Mouse (Mus musculus): ENCODE data around the gene Coro1b. TPM values are rescaled to one million over a fixed set of nuclear protein-coding genes. Genes with fewer than 3 reads are reported as not detected.

The Coro1b gene
- polyA plus RNA-seq (2012; rRNA removed) (229 and 261 TPM in 2 replicates), polyA plus RNA-seq (2014; fragmentation: Nextera tagmentation; extraction: Ambion mirVana) (148 and 153 TPM in 2 replicates)

DNA sequence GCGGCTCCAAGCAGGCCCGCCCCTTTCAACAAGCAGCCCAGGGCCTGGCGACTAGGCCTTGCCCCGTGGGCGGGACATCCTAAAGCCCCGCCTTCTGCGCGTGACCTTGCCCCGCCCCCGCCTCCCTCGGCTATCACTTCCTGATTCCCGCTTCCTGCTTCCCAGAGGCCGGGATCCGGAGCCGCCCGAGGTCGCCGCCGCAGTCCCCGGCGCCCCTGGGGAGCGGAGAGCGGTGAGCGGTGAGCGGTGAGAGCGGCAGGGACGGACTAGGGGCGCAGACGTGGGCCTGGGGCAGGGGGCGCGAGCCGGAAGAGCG is at the start of gene Coro1b:
TSS of gene Coro1b (plus strand) at position 129 of the 316 bp plus-strand sequence.
- Histone ChIP-seq H3K9ac (ENCODE audit: low read depth, low read length, severe bottlenecking) (peak within 1 kb of the TSS; percentile 82), H3K4me1 (ENCODE audit: control insufficient read depth, insufficient read depth, low read length) (peaks cover 12% of the 10 kb centered on the region), H3K4me3 (replicated peaks; ENCODE audit: low read length) (peak within 1 kb of the TSS; percentile 89), H3K27me3 (ENCODE audit: control insufficient read depth, insufficient read depth, low read length) (no peaks in the 10 kb centered on the region), H3K9me3 (ENCODE audit: control insufficient read depth, low read length) (no peaks in the 10 kb centered on the region), H3K27ac (replicated peaks; ENCODE audit: low read depth, low read length) (0 out of 2 replicates have a peak within 1 kb of the TSS, but pooled peaks have one; percentile 48), H3K4me2 (replicated peaks; ENCODE audit: low read depth, low read length, severe bottlenecking) (peak within 1 kb of the TSS; percentile 89), H3K36me3 (ENCODE audit: control insufficient read depth, insufficient read depth, low read length) (peaks cover 25% of the 10 kb centered on the region)
- TF ChIP-seq POLR2A (IDR thresholded peaks at IDR 0.05; ENCODE audit: borderline replicate concordance, extremely low read depth, insufficient read depth, insufficient read length) = 0 out of 2 replicates have a peak, but pooled peaks have one; percentile 46
- DNase-seq (ENCODE audit: low spot score) = peak; percentile 95
- ATAC-seq (ENCODE audit: low FRiP score, low read depth) = peak; percentile 96
- WGBS = 1% methylated on average over 17 of the region's 33 CpGs

DNA sequence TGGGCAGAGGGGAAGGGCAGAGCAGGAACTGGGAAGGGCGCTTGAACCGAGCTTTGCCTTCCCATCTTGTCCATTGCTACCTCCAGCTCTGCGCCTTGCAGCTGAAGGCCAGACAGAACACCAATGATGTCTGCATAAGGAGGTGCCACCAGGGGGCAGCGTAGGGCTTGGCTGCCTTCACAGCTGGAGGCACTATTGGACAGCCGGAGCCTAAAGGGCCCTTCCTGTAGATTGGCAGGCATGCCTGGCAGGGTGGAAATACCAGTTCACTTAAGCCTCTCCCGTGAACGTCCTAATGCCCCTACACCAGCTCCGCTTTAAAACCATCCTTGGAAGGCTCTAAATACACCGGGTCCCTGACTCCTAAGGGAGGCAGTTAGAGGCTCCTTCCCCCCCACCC is 49.4 kb upstream of the Coro1b start:
- Histone ChIP-seq H3K36me3 (ENCODE audit: control insufficient read depth, insufficient read depth, low read length) (no peaks in the 10 kb centered on the region), H3K4me3 (replicated peaks; ENCODE audit: low read length) (no peak overlapping the region), H3K27me3 (ENCODE audit: control insufficient read depth, insufficient read depth, low read length) (peaks cover 32% of the 10 kb centered on the region; the same call in 1 of the 2 replicates), H3K9ac (ENCODE audit: low read depth, low read length, severe bottlenecking) (no peak overlapping the region), H3K27ac (replicated peaks; ENCODE audit: low read depth, low read length) (no peak overlapping the region), H3K4me2 (replicated peaks; ENCODE audit: low read depth, low read length, severe bottlenecking) (peak overlapping the region; percentile 88; the same call in 1 of the 2 replicates), H3K9me3 (ENCODE audit: control insufficient read depth, low read length) (no peaks in the 10 kb centered on the region), H3K4me1 (ENCODE audit: control insufficient read depth, insufficient read depth, low read length) (peaks cover 30% of the 10 kb centered on the region)
- ATAC-seq (ENCODE audit: low FRiP score, low read depth) (no peak), DNase-seq (ENCODE audit: low spot score) (peak; percentile 91)
- no peak for TF ChIP-seq POLR2A (IDR thresholded peaks at IDR 0.05; ENCODE audit: borderline replicate concordance, extremely low read depth, insufficient read depth, insufficient read length)
- WGBS = 13% methylated on average over 9 of the region's 9 CpGs

DNA sequence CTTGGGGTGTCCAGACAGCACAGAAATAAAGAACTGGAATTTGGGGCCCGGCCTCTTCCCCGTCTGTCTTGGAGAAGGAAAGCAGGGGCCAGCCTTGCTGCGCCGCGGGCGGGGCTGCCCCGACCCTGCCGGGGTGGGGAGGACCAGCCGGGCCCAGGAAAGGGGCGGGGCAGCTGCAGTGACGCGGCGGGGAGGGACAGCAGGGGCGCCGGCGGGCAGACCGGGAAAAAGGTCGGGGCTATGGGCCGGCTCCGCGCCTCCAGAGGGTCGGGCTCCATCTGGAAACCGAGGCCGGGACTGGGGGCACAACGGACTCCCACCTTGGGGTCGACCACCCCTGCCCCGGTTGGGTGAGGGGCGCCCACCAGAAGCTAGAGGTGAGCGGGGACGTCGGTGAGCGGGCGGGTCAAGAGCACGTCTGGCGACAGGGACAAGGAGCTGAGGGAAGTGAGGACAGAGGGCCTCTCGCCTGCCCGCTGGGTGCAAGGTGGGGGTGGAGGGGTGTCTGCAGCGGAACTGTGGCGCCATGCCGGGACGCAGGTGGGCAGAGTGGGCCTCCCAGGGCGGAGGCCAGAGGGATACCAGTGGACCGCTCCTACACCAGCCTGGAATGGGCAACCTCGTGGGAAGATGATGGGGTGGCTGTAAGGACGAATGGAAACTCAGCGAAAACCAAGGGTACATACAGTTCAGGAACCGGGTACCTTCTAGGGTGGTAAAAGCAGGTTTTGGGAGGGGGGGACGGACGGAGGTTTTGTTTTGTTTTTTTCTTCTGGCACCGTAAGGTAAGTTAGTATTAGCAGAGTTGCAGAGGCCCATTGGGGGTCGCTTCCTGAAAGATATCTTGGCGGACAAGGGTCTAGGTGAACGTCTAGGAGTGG is 48.3 kb upstream of the Coro1b start, which contains the start of gene Pitpnm1:
TSS of gene Pitpnm1 (plus strand) at position 162 of the 881 bp plus-strand sequence.
- H3K27me3 ChIP-seq (ENCODE audit: control insufficient read depth, insufficient read depth, low read length) = peaks cover 32% of the 10 kb centered on the region; the same call in 1 of the 2 replicates
- WGBS = 4% methylated on average over 53 of the region's 53 CpGs
- peaks cover 30% of the 10 kb centered on the region for H3K4me1 ChIP-seq (ENCODE audit: control insufficient read depth, insufficient read depth, low read length)
- no peak for TF ChIP-seq POLR2A (IDR thresholded peaks at IDR 0.05; ENCODE audit: borderline replicate concordance, extremely low read depth, insufficient read depth, insufficient read length)
- H3K9me3 ChIP-seq (ENCODE audit: control insufficient read depth, low read length) = no peaks in the 10 kb centered on the region
- H3K4me3 ChIP-seq (replicated peaks; ENCODE audit: low read length) = peak within 1 kb of the TSS; percentile 45
- no peak within 1 kb of the TSS for H3K27ac ChIP-seq (replicated peaks; ENCODE audit: low read depth, low read length)
- H3K4me2 ChIP-seq (replicated peaks; ENCODE audit: low read depth, low read length, severe bottlenecking) = peak within 1 kb of the TSS; percentile 88
- peak within 1 kb of the TSS; percentile 50 for H3K9ac ChIP-seq (ENCODE audit: low read depth, low read length, severe bottlenecking)
- ATAC-seq (ENCODE audit: low FRiP score, low read depth) (no peak), DNase-seq (ENCODE audit: low spot score) (peak; percentile 18)
- H3K36me3 ChIP-seq (ENCODE audit: control insufficient read depth, insufficient read depth, low read length) = no peaks in the 10 kb centered on the region

DNA sequence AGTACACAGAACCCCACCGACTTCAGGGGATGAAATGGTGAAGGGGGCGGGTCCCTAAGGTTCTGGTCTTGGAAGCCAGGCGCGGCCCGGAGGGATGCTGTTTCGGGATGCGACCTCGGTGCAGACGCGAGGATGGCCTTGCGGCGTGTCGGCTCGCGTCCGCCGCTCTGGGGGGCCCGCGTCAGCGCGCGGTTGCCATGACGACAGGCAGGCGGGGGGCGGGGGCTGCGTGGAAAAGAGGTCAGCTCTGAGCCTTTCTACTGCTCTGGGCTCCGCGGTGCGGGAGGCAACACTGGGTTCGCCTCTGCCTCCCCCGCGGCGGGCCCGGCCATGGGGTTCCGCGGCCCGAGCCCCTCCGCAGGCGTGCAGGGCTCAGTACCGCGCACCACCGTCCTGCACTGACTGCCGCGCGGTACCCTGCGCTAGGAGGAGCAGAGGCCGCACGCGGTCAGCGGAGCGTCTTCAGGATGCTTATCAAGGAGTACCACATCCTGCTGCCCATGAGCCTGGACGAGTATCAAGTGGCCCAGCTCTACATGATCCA is 47.6 kb upstream of the Coro1b start:
- no peaks in the 10 kb centered on the region for H3K9me3 ChIP-seq (ENCODE audit: control insufficient read depth, low read length)
- no peak for TF ChIP-seq POLR2A (IDR thresholded peaks at IDR 0.05; ENCODE audit: borderline replicate concordance, extremely low read depth, insufficient read depth, insufficient read length)
- peaks cover 32% of the 10 kb centered on the region; the same call in 1 of the 2 replicates for H3K27me3 ChIP-seq (ENCODE audit: control insufficient read depth, insufficient read depth, low read length)
- no peak for DNase-seq (ENCODE audit: low spot score)
- ATAC-seq (ENCODE audit: low FRiP score, low read depth) = no peak
- peak overlapping the region; percentile 50 for H3K9ac ChIP-seq (ENCODE audit: low read depth, low read length, severe bottlenecking)
- H3K4me3 ChIP-seq (replicated peaks; ENCODE audit: low read length) = peak overlapping the region; percentile 45
- WGBS = 2% methylated on average over 35 of the region's 52 CpGs
- no peak overlapping the region for H3K27ac ChIP-seq (replicated peaks; ENCODE audit: low read depth, low read length)
- peak overlapping the region; percentile 88 for H3K4me2 ChIP-seq (replicated peaks; ENCODE audit: low read depth, low read length, severe bottlenecking)
- no peaks in the 10 kb centered on the region for H3K36me3 ChIP-seq (ENCODE audit: control insufficient read depth, insufficient read depth, low read length)
- H3K4me1 ChIP-seq (ENCODE audit: control insufficient read depth, insufficient read depth, low read length) = peaks cover 30% of the 10 kb centered on the region

DNA sequence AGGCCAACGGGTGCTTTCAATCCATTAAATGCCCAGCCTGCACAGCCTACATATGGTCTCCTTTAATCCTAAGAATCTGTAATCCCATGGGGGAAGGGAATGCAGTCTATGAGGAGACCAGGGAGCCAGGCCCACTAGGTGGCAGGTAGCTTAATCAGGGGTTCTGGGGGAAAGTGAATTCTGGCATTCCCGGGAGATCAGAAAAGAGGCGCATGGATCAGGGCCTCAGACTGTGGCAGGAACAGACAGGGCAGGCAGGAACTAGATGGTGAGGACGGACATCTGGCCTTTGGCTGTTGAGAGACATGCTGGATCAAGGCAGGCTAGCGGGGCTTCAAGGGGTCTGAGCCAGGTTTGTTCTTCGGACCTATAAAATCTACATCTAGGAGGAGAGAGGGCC is 47.0 kb upstream of the Coro1b start:
- DNase-seq (ENCODE audit: low spot score) (no peak), ATAC-seq (ENCODE audit: low FRiP score, low read depth) (no peak)
- H3K27me3 ChIP-seq (ENCODE audit: control insufficient read depth, insufficient read depth, low read length) = peaks cover 32% of the 10 kb centered on the region; the same call in 1 of the 2 replicates
- H3K27ac ChIP-seq (replicated peaks; ENCODE audit: low read depth, low read length) = no peak overlapping the region
- H3K4me1 ChIP-seq (ENCODE audit: control insufficient read depth, insufficient read depth, low read length) = peaks cover 25% of the 10 kb centered on the region
- H3K9me3 ChIP-seq (ENCODE audit: control insufficient read depth, low read length) = no peaks in the 10 kb centered on the region
- H3K4me2 ChIP-seq (replicated peaks; ENCODE audit: low read depth, low read length, severe bottlenecking) = no peak overlapping the region
- H3K4me3 ChIP-seq (replicated peaks; ENCODE audit: low read length) = peak overlapping the region; percentile 45; the same call in 1 of the 2 replicates
- TF ChIP-seq POLR2A (IDR thresholded peaks at IDR 0.05; ENCODE audit: borderline replicate concordance, extremely low read depth, insufficient read depth, insufficient read length) = no peak
- 57% methylated on average over 6 of the region's 6 CpGs for WGBS
- no peak overlapping the region for H3K9ac ChIP-seq (ENCODE audit: low read depth, low read length, severe bottlenecking)
- H3K36me3 ChIP-seq (ENCODE audit: control insufficient read depth, insufficient read depth, low read length) = no peaks in the 10 kb centered on the region
